Mouse (Mus musculus): ENCODE measurements at regions not wholly inside any gene's neighbourhood (a gene's known extent, or its start where the extent isn't known, plus 50 kb on each side); places are given as distances from the start of the nearest gene placed in this dataset.

DNA sequence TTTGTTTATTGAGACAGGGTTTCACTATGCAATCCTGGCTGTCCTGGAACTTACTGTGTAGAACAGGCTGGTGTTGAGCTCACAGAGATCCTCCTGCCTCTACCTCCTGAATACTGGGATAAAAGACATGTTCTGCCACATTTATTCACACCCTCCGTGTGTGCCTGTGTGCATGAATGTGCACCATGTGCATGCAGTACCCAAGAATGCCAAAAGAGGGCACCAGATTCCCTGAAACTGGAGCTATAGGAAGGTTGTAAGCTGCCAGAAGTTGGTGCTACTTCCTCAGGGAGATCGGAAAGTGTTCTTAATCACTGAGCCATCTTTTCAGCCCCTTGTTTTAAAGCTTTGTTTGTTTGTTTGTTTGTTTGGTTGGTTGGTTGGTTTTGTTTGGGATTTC lies 155.3 kb upstream of the Atp6ap2 start:
- DNase-seq (ENCODE audit: low spot score): no peak
- 85% methylated on average over 2 of the region's 2 CpGs for WGBS
- Histone ChIP-seq H3K27me3 (ENCODE audit: low read depth, poor library complexity, severe bottlenecking) (peaks cover 57% of the 10 kb centered on the region), H3K27ac (no peak overlapping the region), H3K36me3 (no peaks in the 10 kb centered on the region), H3K4me1 (no peaks in the 10 kb centered on the region; the same call in 1 of the 2 replicates), H3K9me3 (replicated peaks) (no peaks in the 10 kb centered on the region), H3K4me3 (no peak overlapping the region)

DNA sequence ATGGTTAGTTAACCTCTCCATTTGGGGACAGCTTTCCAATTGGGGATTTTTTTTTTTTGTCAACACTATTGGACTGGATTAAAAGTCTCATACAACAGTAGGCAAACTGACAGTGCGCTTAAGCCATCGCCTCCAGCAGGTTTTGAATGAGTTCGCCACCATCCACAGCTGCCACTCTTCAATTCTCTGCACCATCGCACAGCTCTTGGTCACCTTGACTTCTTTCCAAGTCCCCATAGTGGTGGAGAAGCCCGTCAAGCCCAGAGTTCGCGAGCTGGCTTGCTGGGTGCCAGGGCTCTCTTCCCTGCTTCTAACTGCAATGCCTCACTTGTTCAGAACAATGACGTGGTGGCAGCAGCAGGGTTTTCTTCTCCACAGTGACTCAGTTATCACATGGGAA lies 151.9 kb upstream of the Atp6ap2 start:
- DNase-seq (ENCODE audit: low spot score): no peak
- WGBS: 74% methylated on average over 8 of the region's 8 CpGs
- H3K27ac ChIP-seq: no peak overlapping the region

DNA sequence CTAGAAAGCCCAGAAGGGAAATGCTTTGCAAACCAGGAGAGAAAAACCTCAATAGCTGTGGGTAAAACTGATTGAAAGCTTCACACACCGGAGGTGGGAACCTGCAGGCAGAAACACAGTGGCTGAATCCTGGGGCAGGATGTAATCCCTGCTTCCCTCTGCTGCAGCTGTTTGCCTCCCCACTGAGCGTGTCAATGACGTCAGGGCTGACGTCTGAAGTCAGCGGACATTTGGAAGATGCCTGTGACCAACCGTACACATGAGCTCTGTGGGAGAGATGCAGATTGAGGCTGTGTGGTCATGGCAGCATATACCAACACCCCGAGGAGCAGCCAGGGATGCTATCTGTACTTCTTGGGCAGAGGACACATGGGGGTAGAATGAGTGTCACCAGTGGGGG lies 151.5 kb upstream of the Atp6ap2 start:
- no peaks in the 10 kb centered on the region; the same call in 1 of the 2 replicates for H3K4me1 ChIP-seq
- WGBS: 38% methylated on average over 7 of the region's 7 CpGs
- no peak overlapping the region for H3K4me3 ChIP-seq
- H3K36me3 ChIP-seq: no peaks in the 10 kb centered on the region
- no peaks in the 10 kb centered on the region for H3K9me3 ChIP-seq (replicated peaks)
- DNase-seq (ENCODE audit: low spot score): no peak
- no peak overlapping the region for H3K27ac ChIP-seq
- peaks cover 68% of the 10 kb centered on the region for H3K27me3 ChIP-seq (ENCODE audit: low read depth, poor library complexity, severe bottlenecking)

More for the DNA sequence above, 151.9 kb upstream of the Atp6ap2 start:
- H3K4me1 ChIP-seq: no peaks in the 10 kb centered on the region; the same call in 1 of the 2 replicates
- peaks cover 63% of the 10 kb centered on the region for H3K27me3 ChIP-seq (ENCODE audit: low read depth, poor library complexity, severe bottlenecking)
- H3K36me3 ChIP-seq: no peaks in the 10 kb centered on the region
- H3K4me3 ChIP-seq: no peak overlapping the region
- H3K9me3 ChIP-seq (replicated peaks): no peaks in the 10 kb centered on the region

DNA sequence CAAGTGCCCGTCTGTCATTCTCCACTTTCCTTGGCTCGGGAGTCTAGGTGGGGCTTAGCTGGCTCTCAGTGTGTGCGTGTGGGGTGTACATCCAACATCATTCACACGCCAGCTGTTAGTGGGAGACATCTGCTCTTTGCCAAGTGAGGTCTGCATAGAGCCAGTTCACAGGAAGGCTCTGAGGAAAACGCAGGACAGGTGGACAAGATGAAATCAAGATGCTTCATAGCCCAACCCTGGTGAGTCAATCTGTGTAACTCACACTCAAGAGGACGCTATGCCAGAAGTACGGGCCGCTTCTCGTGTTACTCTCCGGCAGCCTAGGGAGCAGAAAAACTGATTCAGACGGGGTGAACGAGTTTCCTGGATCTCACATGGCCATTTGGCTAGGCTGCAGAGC lies 148.2 kb upstream of the Atp6ap2 start:
- Histone ChIP-seq H3K4me3 (no peak overlapping the region), H3K27ac (no peak overlapping the region), H3K36me3 (no peaks in the 10 kb centered on the region), H3K27me3 (ENCODE audit: low read depth, poor library complexity, severe bottlenecking) (peaks cover 94% of the 10 kb centered on the region), H3K9me3 (replicated peaks) (no peaks in the 10 kb centered on the region), H3K4me1 (no peaks in the 10 kb centered on the region; the same call in 1 of the 2 replicates)
- 77% methylated on average over 12 of the region's 12 CpGs for WGBS
- no peak for DNase-seq (ENCODE audit: low spot score)

DNA sequence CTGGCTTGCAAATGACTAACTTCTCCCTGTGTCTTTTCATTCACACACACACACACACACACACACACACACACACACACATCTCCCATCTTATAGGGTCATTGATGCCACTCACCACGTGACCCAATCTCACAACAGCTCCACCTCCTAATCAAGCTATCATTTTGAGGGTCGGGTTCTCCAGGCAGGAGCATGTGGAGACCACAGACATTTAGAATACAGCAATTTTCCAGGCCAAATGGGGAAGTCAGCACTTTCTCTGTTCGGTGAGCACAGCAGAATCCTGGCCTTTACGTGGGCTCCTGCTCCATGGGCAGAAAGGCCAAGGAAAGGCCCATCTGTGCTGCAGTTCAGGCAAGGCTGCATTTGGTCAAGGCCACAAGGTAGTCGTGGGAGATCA lies 143.8 kb upstream of the Atp6ap2 start:
- Histone ChIP-seq H3K4me1 (no peaks in the 10 kb centered on the region), H3K27me3 (ENCODE audit: low read depth, poor library complexity, severe bottlenecking) (peaks cover 90% of the 10 kb centered on the region)
- 81% methylated on average over 5 of the region's 5 CpGs for WGBS

DNA sequence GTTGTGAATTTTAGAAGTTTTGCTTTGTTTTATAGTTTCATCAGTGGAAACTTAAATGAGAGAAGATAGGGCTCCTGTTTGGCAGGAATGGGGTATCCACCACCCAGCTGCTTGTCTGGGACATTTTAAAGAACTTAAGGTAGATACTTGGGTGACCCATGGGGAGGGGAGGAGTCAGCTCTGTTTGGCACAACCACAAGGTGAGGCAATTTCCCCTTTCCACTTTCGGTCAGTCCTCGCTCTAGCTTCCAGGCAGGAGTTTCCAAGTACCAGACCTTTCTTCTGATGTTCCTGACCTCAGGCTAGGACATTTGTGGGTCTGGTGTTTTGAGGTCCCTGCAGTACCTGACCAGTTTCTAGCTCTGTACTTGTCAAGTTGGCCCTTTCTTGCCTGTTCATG lies 142.5 kb upstream of the Atp6ap2 start:
- Histone ChIP-seq H3K4me3 (no peak overlapping the region), H3K27ac (no peak overlapping the region), H3K27me3 (ENCODE audit: low read depth, poor library complexity, severe bottlenecking) (peaks cover 91% of the 10 kb centered on the region), H3K36me3 (no peaks in the 10 kb centered on the region), H3K4me1 (no peaks in the 10 kb centered on the region), H3K9me3 (replicated peaks) (no peaks in the 10 kb centered on the region)
- no peak for DNase-seq (ENCODE audit: low spot score)
- 91% methylated on average over 2 of the region's 2 CpGs for WGBS

More for the DNA sequence above, 143.8 kb upstream of the Atp6ap2 start:
- Histone ChIP-seq H3K9me3 (replicated peaks) (no peaks in the 10 kb centered on the region), H3K36me3 (no peaks in the 10 kb centered on the region), H3K27ac (no peak overlapping the region), H3K4me3 (no peak overlapping the region)
- no peak for DNase-seq (ENCODE audit: low spot score)

DNA sequence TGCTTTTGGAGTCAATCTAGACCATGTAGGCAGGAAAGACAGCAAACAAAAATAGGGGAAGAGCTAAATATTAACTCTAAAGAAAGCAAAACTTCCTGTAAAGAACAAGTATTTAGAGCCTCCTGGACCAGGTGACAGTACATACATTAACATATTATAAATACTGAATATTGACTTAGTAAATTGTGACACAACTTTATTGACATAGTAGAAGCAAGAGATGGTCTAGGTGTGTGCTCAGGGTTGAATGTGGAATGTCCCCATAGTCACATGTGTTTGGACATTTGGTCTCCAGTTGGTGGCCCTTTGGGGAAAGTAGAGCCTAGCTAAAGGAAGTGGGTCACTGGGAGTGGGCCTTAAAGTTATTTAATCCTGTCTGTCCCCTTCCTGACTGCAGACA lies 139.6 kb upstream of the Atp6ap2 start:
- Histone ChIP-seq H3K4me1 (no peaks in the 10 kb centered on the region), H3K9me3 (replicated peaks) (no peaks in the 10 kb centered on the region), H3K27ac (no peak overlapping the region), H3K27me3 (ENCODE audit: low read depth, poor library complexity, severe bottlenecking) (peaks cover 67% of the 10 kb centered on the region), H3K4me3 (no peak overlapping the region), H3K36me3 (no peaks in the 10 kb centered on the region)
- DNase-seq (ENCODE audit: low spot score): no peak

DNA sequence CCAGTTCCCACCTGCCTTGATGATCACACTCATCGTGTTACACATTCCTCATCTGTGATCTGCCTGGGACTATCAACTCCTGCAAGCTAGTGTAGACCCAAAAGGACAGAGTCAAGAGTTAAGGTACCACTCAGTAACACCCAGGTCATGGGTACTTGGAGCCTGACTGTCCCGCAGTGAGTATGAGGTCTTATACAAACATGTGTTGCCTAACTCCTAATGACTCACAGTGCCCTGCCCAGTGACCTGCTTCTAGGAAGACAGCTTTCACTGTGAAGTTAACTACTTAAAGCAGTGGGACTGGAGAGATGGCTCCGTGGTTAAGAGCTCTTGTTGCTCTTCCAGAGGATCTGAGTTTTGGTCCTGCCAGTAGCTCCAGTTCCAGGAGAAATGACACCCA lies 137.9 kb upstream of the Atp6ap2 start:
- no peaks in the 10 kb centered on the region for H3K36me3 ChIP-seq
- no peak overlapping the region for H3K27ac ChIP-seq
- no peaks in the 10 kb centered on the region for H3K4me1 ChIP-seq
- H3K27me3 ChIP-seq (ENCODE audit: low read depth, poor library complexity, severe bottlenecking): peaks cover 65% of the 10 kb centered on the region
- H3K9me3 ChIP-seq (replicated peaks): no peaks in the 10 kb centered on the region
- DNase-seq (ENCODE audit: low spot score): no peak
- 93% methylated on average over 3 of the region's 3 CpGs for WGBS
- no peak overlapping the region for H3K4me3 ChIP-seq

DNA sequence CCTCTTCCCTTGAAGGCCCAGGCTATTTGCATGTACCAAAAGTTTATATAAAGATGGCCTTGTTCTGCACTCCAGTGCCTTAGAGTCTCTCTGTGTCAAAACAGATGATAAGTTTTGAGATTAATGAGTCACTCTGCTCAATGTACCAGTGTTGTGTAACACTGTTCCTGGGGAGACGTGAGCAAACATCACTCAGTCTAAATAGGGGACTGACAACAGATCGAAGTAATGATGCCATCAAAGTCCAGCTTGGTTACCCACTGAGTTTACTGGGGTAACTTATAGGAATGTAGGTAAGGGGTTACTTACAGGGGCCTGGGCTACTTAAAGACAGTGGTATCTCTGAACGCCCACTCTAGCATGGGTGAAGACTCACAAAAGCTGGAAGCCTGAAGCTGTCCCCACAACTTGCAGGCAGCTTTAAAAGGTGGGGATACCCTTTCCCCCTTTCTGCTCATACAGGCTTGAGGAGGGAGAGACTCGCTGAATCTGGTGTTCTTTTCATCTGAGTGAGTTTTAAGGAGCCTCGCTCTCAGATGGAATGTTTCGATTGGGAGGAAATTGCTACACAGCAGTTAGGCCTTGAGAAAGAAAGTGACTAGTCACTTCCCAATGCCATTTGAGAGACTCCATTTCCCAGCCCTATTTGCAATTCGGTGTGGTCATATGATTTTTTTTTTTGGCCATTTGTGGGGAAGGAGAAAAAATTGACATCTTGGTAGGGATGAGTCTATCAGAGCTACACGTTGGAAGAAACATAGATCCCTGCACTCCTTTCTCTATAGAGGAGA lies 134.4 kb upstream of the Atp6ap2 start:
- peaks cover 53% of the 10 kb centered on the region for H3K27me3 ChIP-seq (ENCODE audit: low read depth, poor library complexity, severe bottlenecking)
- 89% methylated on average over 8 of the region's 8 CpGs for WGBS
- no peaks in the 10 kb centered on the region for H3K4me1 ChIP-seq
- no peaks in the 10 kb centered on the region for H3K36me3 ChIP-seq
- no peak overlapping the region for H3K4me3 ChIP-seq
- no peaks in the 10 kb centered on the region for H3K9me3 ChIP-seq (replicated peaks)
- no peak overlapping the region for H3K27ac ChIP-seq
- no peak for DNase-seq (ENCODE audit: low spot score)

DNA sequence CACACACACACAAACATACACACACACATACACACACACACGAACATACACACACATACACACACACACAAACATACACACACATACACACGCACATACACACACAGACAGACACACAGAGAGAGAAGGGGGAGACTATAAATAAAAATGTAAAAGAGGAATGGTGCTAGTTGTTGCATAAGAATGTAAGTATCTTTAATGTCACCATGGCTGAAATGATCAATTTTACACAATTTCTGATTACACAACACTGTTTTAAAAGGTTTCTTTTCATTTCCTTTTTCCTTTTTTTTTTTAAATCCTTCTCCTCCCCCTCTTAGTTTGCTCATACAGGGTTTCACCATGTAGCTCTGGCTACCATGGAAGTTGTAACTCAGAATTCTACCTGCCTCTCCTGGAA lies 125.9 kb upstream of the Atp6ap2 start:
- Histone ChIP-seq H3K4me1 (peaks cover 5% of the 10 kb centered on the region), H3K27me3 (ENCODE audit: low read depth, poor library complexity, severe bottlenecking) (peaks cover 64% of the 10 kb centered on the region), H3K4me3 (no peak overlapping the region), H3K36me3 (no peaks in the 10 kb centered on the region), H3K27ac (no peak overlapping the region), H3K9me3 (replicated peaks) (no peaks in the 10 kb centered on the region)
- 94% methylated on average over 2 of the region's 2 CpGs for WGBS
- DNase-seq (ENCODE audit: low spot score): no peak

DNA sequence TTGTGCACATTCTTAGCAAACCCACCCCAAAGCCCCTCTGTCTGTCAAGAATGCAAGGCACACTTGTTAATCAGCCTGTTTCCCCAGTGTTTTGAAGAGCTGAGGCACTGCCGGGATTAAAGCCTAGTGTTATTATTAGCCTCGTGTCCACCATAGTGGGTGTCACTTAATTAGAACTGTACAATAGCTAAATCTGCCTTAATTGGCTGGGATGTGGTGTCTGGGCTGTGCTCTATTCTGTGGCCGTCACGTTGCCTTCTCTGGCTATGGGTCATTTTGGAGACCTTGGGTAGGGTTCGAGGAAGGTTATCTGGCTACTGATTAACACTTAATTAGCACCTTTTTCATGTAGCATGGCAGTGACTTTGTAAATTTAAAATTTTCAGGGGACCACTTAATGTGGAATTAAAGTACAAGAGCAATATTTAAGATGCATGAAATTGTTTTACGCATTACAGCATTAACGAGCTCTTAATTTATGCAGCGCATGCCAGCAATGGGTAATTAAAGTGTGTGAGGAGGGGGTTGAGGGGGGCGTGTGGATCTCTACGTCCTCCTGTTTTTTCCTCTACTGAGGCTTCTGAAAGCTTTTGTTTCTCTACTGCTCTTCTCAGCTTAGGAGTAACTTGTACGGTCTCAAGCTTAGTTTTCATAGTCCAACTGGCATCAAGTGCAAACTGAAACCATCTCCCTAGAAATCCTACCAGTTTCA lies 124.5 kb upstream of the Atp6ap2 start:
- no peaks in the 10 kb centered on the region for H3K36me3 ChIP-seq
- no peak overlapping the region for H3K27ac ChIP-seq
- 69% methylated on average over 11 of the region's 11 CpGs for WGBS
- peaks cover 73% of the 10 kb centered on the region for H3K27me3 ChIP-seq (ENCODE audit: low read depth, poor library complexity, severe bottlenecking)
- DNase-seq (ENCODE audit: low spot score): no peak
- H3K4me1 ChIP-seq: peaks cover 20% of the 10 kb centered on the region
- no peaks in the 10 kb centered on the region for H3K9me3 ChIP-seq (replicated peaks)
- H3K4me3 ChIP-seq: no peak overlapping the region

DNA sequence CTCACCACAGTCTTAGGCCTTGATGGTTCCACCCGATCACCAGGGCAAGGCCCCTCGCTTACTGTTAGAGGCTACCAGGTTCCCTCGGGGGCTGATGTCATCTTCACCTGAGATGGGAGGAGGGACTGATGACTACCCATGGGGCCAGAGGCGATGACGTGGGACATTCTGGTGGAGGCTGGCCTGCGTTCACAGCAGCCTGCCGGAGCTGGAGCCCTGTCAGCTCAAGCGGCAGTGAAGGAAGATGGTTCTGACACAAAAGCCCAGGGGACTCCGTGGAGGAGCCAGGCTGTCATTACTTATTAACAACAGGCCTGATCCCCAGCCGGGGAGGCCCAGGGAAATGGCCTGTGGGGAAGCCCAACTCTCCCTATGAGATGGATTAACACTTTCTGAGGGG lies 121.3 kb upstream of the Atp6ap2 start:
- H3K27me3 ChIP-seq (ENCODE audit: low read depth, poor library complexity, severe bottlenecking): peaks cover 85% of the 10 kb centered on the region
- 23% methylated on average over 10 of the region's 10 CpGs for WGBS

DNA sequence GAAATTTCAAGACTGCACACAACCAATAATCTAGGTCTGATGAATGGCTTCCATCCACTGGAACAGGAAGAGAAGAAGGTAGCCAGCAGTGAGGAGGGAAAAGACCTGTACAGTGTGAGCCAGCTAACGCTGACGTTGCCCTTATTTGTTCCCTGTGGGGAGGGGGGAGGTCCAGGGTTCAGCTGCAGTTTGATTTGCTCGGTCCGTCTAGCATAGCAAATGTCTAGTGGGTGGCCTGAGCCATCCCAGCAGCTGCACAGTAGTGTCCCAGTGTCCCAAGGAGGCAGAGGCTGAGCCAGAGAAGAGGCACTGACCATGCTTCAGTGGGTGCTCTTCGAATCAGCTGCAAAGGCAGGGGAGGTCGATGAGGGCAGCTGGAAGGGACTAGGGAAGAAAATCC lies 120.7 kb upstream of the Atp6ap2 start:
- Histone ChIP-seq H3K9me3 (replicated peaks) (no peaks in the 10 kb centered on the region), H3K27me3 (ENCODE audit: low read depth, poor library complexity, severe bottlenecking) (peaks cover 87% of the 10 kb centered on the region), H3K4me3 (peak overlapping the region; percentile 21; the same call in 1 of the 2 replicates), H3K27ac (peak overlapping the region; percentile 85), H3K4me1 (peaks cover 35% of the 10 kb centered on the region), H3K36me3 (no peaks in the 10 kb centered on the region)
- 21% methylated on average over 6 of the region's 6 CpGs for WGBS
- peak; percentile 35 for DNase-seq (ENCODE audit: low spot score)

More for the DNA sequence above, 121.3 kb upstream of the Atp6ap2 start:
- no peak for DNase-seq (ENCODE audit: low spot score)
- peak overlapping the region; percentile 85 for H3K27ac ChIP-seq
- no peak overlapping the region for H3K4me3 ChIP-seq
- H3K9me3 ChIP-seq (replicated peaks): no peaks in the 10 kb centered on the region
- H3K4me1 ChIP-seq: peaks cover 35% of the 10 kb centered on the region
- H3K36me3 ChIP-seq: no peaks in the 10 kb centered on the region

Data from limb, embryonic 10.5 days (tissue).